Mouse (Mus musculus): ENCODE results near the gene A430033K04Rik.

A430033K04Rik gene

GRCm38 (mm10) chr5:138697466-138697865, 74.8 kb downstream of the A430033K04Rik start:
- no peak for DNase-seq
